Mouse (Mus musculus): ENCODE results near the gene Vgf.
A peak's percentile ranks its signal among the peaks of the same experiment; 100 is the strongest.

Vgf gene

DNA sequence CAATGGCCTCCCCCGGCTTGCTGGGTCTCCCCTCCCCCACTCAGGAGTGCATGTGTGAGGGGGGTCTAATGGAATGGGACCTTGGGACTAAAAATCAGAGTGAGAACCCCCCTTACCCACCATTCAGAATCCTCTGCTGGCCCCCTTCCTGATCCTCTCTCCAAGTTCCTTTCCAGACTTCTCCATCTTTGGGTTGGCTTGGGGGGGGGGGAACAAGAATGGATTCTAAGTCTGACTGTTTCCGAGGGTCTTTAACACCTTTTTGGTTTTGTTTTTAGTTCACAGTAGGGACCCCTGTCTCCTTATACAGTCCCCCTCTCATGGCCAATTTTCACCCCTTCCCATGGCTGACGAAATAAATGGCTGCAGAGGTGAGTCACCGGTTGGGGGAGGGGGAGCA, at the start of gene Vgf:
Vgf (plus strand) TSS at position 301 of the 400 bp plus-strand sequence.
- DNase-seq: no peak

GRCm38 (mm10) chr5:136977769-136978168, 48.4 kb upstream of the Vgf start:
- DNase-seq: no peak

DNA sequence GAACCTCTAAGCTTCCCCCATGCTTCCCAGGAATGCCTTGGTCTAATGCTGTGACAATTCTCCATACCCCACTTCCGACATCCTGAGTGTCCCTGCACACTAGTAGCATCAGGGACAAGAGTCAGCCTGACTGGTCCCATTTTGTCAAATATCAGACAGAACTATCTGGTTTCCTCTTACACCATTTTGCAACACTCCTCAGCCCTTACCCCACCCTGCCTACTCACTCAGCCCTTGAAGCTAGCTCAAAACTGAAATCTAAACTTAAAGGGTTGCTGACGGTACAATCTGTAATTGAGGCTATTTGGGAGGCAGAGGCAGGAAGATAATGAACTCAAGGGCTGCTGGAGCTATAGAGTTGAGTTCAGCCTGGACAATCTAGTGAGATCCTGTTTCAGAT, 46.4 kb upstream of the Vgf start:
- no peak for DNase-seq

DNA sequence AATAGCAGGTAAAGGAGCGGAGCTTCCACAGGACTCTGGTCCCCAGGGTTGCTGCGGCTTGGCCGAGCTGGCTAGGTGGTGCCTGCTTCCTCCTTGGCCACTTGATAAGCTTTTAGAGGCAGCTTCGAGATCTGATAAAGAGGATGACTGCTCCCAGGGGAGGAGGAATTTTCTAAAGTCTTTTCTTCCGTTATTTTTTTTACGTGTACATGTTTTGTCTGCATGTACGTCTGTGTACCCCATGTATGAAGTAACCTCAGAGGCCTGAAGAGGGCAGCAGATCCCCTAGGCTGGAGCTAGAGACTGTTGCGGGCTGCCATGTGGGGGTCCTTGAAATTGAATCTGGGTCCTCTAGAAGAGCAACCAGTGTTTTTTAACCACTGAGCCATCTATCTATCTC, 45.2 kb upstream of the Vgf start:
- no peak for DNase-seq

DNA sequence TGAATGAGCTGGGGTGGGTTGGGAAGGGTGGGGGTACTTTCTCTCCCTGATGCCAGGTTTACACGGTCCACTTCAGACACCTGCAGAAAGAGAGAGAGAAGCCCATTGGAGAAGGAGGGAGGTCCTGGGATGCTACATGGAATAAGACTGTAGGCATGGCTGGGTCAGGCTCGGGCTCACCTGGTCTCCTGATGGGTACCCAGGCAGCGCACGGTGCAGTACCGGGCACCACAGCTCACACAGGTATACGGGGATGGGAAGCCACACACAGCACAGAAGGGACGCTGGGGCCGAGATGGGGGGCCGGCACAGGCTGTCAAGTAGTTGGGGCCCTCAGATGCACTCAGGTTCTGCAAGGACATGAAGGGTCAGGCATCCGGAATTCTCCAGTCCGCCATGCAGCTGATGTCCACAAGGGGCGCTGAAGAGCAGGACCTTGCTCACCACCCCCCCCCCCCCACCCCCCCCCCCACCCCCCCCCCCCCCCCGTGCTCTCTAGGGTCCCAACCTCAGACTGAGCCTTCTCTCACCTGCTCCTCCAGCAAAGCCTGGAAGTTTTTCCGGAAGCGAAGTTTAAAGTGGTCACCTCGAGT, 43.8 kb upstream of the Vgf start:
- peak; percentile 83 to 85 for DNase-seq

- DNase-seq: no peak
Measured at GRCm38 (mm10) chr5:136984828-136985227, 41.4 kb upstream of the Vgf start.

GRCm38 (mm10) chr5:136986695-136987137, 39.5 kb upstream of the Vgf start, which contains the start of gene Plod3:
Gene Plod3, plus strand, starts transcription at chr5:136987019.
- peak; percentile 97 to 99 for DNase-seq

GRCm38 (mm10) chr5:136987138-136987933, 38.9 kb upstream of the Vgf start:
- peak; percentile 82 to 89 for DNase-seq

DNA sequence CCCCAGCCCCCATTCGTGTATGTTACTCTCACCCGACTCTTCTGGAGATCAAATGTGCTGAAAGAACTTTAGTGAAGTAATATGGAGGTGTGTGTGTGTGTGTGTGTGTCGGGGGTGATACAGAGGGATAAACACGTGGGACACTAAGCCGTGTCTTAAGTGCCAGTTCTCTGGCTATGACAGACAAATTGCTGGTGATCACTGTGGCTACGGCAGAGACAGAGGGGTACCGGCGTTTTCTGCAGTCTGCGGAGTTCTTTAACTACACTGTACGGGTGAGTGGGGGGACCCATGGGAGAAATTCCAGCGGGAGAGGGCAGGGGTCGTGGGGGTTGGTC, 38.3 kb upstream of the Vgf start, which contains the start of gene Znhit1:
Znhit1 (minus strand) TSS at position 88 of the 338 bp plus-strand sequence.
- peak; percentile 38 to 43 for DNase-seq

DNA sequence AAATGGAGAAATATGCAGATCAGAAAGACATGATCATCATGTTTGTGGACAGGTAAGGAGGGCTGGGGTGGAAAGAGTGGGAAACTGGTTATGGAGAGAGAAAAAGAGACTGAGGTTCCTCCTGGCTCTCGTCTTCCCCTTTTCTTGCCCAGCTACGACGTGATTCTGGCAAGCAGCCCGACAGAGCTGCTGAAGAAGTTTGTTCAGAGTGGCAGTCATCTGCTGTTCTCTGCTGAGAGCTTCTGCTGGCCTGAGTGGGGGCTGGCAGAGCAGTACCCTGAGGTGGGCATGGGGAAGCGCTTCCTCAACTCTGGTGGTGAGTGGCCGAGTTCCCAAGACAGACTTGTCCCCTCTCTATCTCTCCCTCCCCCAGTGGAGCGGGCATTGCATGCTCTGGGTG, 37.8 kb upstream of the Vgf start:
- DNase-seq: peak; percentile 51 to 58

GRCm38 (mm10) chr5:136989801-136990200, 36.4 kb upstream of the Vgf start:
- peak in 1 of 2 experiments; percentile 30 for DNase-seq

GRCm38 (mm10) chr5:136999449-136999848, 26.7 kb upstream of the Vgf start:
- DNase-seq: no peak

DNA sequence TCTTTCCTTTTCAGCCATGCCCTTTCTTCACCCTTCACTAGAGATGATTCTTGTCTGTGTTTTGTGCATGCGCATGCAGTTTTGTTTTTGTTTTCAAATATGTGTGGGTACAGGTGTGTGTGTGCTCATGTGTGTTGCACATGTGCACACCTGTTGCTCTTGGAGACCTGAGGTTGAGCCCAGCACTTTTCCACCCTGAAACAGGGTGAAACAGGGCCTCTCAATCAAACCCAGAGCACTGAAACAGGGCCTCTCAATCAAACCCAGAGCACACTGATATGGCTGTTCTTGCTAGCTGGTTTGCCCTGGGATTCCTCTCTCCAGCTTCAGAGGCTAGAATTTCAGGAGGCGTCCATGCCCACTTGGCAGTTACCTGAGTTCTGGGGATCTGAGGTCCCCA, 25.6 kb upstream of the Vgf start:
- no peak for DNase-seq

DNA sequence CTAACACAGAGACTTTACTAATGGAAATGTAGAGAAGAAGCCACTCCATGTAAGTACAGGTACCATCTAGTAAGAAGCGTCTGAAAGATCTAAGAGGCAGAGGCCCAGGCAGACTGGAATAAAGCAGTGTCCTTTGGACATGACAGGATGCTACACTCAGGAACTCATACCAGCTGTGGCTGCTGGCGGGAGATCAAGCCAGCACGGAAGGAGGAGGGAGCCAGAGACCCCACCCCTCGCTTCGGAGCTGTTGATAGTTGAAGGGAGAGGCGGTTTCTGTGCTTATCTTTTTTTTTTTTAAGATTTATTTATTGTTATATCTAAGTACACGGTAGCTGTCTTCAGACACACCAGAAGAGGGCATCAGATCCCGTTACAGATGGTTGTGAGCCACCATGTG, 18.9 kb upstream of the Vgf start:
- no peak for DNase-seq

GRCm38 (mm10) chr5:137009988-137010387, 16.2 kb upstream of the Vgf start:
- DNase-seq: peak; percentile 82 to 87

- no peak for DNase-seq
Measured at GRCm38 (mm10) chr5:137012401-137012950, 13.7 kb upstream of the Vgf start.

- DNase-seq: no peak
Measured at GRCm38 (mm10) chr5:137015913-137016312, 10.3 kb upstream of the Vgf start.

DNA sequence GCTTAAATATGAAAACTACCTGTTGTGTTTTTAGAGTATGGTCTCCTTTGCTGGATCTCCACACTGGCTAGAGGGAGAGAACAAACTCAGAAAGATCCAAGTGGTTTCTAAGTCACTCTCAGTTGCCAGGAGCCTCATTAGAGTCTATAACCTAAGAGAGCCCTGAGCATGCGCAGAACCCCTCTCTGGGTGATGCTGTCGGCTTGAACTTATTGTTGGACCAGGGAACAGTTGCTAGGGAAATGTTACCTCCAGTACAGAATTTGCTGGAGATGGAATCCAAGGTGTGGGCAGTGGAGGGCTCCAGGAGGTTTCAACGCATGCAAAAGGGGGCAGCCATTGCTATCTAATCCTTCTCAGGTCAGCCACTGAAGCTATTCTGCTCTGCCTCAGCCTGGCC, 1.9 kb upstream of the Vgf start:
- DNase-seq: no peak

DNA sequence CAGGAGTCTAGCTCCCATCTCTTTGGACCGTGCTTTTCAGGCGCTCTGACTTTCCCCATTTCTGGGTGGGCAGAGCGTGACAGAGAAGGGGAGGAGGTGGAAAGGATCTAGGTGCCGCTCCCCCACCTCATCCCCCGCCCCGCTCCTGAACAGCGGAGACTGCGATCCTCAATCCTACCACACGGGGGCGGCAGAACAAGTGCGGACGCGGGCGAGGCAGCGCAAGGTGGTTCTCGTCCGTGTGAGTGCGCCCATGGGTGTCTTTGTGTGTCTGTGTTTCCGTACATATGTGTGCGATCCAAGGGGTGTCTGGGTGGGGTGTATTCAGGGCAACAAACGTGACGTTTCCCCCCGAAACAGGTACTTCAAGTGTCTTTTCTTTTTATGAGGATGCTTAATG, 1.1 kb upstream of the Vgf start:
- DNase-seq: peak; percentile 95 to 98

GRCm38 (mm10) chr5:137028561-137029272, 2.5 kb downstream of the Vgf start:
- peak; percentile 65 to 67 for DNase-seq

DNA sequence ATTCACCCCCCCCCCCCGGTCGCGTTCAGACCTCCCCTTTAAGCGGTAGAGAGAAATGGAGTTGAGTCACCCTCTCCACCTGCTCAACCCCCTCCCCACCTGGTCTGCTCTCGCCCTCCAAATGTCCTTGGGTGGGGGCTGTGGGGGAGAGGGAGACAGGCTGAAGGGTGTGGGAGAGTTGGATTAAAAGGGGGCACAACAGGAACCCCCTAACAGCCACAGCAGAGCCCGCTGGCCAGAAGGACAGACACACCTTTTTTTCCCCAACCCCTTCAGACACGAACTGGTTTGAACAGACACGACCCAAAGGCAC, 3.0 kb downstream of the Vgf start:
- peak in 1 of 2 experiments; percentile 61 for DNase-seq

DNA sequence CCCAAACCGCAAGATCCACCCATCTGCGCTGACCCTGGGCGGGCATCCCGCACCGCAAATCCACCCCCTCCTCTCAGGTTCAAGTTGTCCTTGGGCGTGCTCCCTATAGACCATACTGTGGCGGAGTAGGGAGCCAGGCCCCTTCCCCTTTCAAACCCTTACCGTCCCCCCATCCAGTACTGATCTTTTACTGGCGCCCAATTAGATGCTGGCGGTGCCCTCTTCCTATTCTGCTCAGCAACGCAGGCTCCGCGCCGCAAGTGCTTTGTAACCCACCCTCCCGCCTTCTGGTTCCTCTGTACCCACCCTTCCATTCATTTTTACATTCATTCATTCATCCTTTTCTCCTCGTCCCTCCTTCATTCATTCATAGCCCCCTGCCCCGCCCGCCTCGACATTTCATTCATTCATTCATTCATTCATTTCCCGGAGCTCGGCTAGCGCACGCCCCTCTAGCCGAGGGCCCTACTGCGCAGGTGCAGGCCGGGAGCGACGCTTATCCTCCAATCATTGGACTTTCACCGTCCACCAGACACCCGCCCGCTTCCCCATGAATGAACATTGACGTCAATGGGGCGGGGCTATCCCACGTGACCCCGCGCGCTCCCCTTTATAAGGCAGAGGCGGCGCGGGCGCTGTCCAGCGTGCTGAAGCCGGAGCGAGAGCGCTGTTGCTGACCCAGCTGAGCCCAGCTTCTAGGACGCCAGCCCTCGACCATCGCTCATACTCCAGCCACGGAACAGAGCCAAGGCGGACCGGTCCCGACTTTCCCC, 3.6 kb downstream of the Vgf start:
- peak; percentile 99 for DNase-seq

GRCm38 (mm10) chr5:137030416-137030810, 4.2 kb downstream of the Vgf start:
- DNase-seq: no peak

All from cerebellum, postnatal 10 days (tissue).